Mouse (Mus musculus): ENCODE measurements at regions not wholly inside any gene's neighbourhood (a gene's known extent, or its start where the extent isn't known, plus 50 kb on each side); places are given as distances from the start of the nearest gene placed in this dataset.
A peak's percentile ranks its signal among the peaks of the same experiment; 100 is the strongest.

GRCm38 (mm10) chr8:79587258-79587657 lies 52.2 kb upstream of the Otud4 start:
- peak; percentile 68 for DNase-seq

- DNase-seq = peak; percentile 80
Observed at GRCm38 (mm10) chr8:79584966-79585365, 54.5 kb upstream of the Otud4 start.

- peak; percentile 35 for DNase-seq
Observed at GRCm38 (mm10) chr8:79583326-79583725, 56.1 kb upstream of the Otud4 start.

GRCm38 (mm10) chr8:79582195-79582594 lies 57.2 kb upstream of the Otud4 start:
- DNase-seq = no peak

DNA sequence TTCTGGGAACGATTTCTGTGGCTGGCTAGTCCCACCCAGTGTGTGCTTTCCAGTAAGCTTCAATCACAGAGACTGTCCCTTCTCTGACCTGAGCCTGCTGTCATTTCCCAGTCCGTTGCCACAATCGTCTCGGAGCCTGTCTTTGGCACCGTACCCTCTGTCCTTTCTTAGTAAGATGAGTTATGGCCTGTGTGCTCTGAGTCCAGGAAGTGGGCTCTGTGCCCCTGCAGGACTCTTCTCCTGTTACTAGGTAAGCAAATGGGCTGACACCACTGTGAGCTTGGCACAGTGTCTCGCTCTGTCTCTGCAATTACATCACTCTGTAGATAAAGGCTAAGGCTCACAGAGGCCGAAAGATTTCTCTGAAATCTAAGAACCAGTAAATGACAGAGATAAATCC lies 63.3 kb upstream of the Otud4 start:
- DNase-seq = no peak

- no peak for DNase-seq
Observed at GRCm38 (mm10) chr8:79575175-79575734, 64.2 kb upstream of the Otud4 start.

GRCm38 (mm10) chr8:79573491-79573890 lies 65.9 kb upstream of the Otud4 start:
- no peak for DNase-seq

GRCm38 (mm10) chr8:79572526-79572925 lies 66.9 kb upstream of the Otud4 start:
- no peak for DNase-seq

DNA sequence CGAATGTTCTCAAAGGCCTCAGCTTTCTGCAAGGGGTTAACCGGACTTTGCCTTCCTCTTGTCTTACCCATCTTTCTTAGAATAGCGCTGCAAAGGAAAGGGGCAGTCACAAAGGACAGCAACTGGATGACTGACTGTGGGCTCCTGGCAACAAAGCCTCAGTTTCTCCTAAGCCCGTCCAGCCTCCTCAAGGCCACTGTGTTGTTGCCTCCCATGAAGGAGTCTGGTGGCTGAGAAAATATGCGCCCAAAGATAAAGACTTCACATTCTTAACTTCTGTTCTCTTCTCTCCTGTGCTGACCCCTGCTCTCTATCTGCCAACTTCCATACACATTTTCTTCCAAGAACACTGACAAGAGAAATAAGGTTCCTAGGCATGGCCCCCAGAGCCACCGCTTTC lies 76.3 kb upstream of the Otud4 start:
- no peak for DNase-seq

GRCm38 (mm10) chr8:79562669-79563068 lies 76.7 kb upstream of the Otud4 start:
- peak; percentile 34 for DNase-seq

- peak; percentile 10 for DNase-seq
Observed at GRCm38 (mm10) chr8:79562071-79562581, 77.3 kb upstream of the Otud4 start.

- DNase-seq = no peak
Observed at GRCm38 (mm10) chr8:79561269-79562063, 78.0 kb upstream of the Otud4 start.

GRCm38 (mm10) chr8:79559516-79559915 lies 79.9 kb upstream of the Otud4 start:
- no peak for DNase-seq

- DNase-seq = no peak
Observed at GRCm38 (mm10) chr8:79554311-79554710, 85.1 kb upstream of the Otud4 start.

DNA sequence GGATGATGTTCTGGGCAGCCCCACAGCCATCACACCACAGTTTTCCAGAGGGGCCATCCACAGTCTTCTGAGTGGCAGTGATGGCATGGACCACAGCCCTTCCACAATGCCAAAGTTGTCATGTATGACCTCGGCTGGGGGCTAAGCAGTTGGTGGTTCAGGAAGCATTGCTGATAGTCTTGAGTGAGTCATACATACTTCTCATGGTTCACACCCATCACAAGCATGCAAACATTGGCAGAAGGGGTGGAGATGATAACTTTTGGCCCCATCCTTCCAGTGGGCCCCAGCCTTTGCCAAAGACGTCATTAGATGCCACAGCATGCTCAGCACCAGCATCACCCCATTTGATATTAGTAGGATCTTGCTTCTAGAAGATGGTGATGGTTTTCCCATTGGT lies 89.3 kb upstream of the Otud4 start:
- DNase-seq = no peak

DNA sequence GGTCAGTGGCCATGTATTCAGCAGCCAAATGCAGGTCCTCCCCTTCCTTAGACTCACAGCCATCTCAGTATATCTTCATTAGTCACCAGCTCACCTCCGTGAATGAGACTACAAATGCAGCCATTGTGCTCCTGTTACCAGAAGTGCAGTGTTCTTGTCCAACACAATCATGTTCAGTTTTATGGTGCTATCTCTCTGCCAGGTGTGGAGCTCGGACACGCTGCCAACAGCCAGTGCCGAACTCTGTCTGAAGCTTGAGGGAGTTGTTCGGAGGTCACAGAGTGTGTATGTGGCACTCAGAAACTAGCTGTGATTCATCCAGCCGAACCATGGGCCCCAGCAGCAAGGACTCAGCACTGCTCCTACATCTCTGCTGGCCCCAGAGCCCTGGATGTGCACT lies 91.3 kb upstream of the Otud4 start:
- DNase-seq = no peak

- no peak for DNase-seq
Observed at GRCm38 (mm10) chr8:79545866-79546373, 93.5 kb upstream of the Otud4 start.

DNA sequence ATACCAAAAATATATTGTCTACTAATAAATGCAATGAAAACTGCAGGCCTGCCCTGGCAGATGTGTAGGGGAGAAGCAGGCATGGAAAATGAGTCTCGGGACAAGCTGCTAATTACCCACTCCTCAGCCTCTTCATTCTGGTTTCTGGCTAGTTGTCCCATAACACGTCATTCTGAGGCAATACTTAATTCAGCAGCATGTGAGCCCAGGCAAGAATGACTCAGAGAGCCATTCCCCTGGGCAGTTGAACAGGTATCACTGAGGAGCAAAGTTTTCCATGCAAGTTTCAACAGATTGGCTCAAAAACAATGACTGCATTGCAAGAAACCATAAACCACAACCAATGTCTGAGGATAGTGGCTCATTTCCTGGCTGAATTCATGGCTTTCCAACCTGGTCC lies 97.0 kb upstream of the Otud4 start:
- no peak for DNase-seq

GRCm38 (mm10) chr8:79540053-79540452 lies 99.4 kb upstream of the Otud4 start:
- DNase-seq = no peak

- no peak for DNase-seq
Observed at GRCm38 (mm10) chr8:79534271-79534889, 105.0 kb upstream of the Otud4 start.

GRCm38 (mm10) chr8:79529556-79529955 lies 109.9 kb upstream of the Otud4 start:
- peak; percentile 36 for DNase-seq

GRCm38 (mm10) chr8:79522040-79522439 lies 117.4 kb upstream of the Otud4 start:
- peak; percentile 24 for DNase-seq

DNA sequence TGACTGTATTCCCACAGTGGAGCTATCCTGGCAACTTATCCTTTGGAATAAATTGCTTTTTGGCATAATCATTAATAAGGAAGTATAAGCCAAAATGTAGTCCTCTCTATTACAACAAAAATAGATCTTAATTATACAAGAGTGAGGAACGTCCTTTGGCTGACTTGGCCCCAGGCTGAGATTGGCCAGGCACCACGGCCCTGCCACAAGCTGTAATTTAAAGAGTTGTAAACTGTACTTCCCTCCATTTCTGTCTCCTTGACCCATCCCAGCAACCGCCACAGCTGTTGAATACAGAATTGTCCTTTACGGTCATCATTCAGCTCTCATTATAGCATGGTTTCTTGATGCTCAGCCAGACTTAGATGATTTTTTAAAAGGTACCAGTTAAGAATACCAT lies 119.6 kb upstream of the Smad1 start:
- DNase-seq = no peak

- no peak for DNase-seq
Observed at GRCm38 (mm10) chr8:79515282-79515783, 116.0 kb upstream of the Smad1 start.
